Mouse (Mus musculus) forebrain, embryonic 15.5 days (tissue): ENCODE measurements around the gene Ttll5. TPM values are rescaled to one million over a fixed set of nuclear protein-coding genes. Genes with fewer than 3 reads are reported as not detected.

Experiments used
- ATAC-seq: fragments of 200-750 bp; cut with Nextera tagmentation; replicated peaks from 2 replicates; pipeline ENCODE4 v1.8.0; 2017; ENCODE audit warnings: mild to moderate bottlenecking, moderate TSS enrichment, moderate library complexity
- H3K27ac ChIP-seq: fragments of 300-500 bp; sonication (generic); replicated peaks from 2 replicates; pipeline ENCODE4 v1.5.1; 2015; ENCODE audit warnings: mild to moderate bottlenecking, inconsistent platforms
- H3K27me3 ChIP-seq: fragments of 300-500 bp; sonication (generic); 2 replicates; pipeline ENCODE4 v1.6.1; 2015; ENCODE audit warnings: inconsistent platforms
- H3K36me3 ChIP-seq: fragments of 300-500 bp; sonication (generic); 2 replicates; pipeline ENCODE4 v1.6.1; 2015; ENCODE audit warnings: mild to moderate bottlenecking, inconsistent platforms
- H3K4me1 ChIP-seq: fragments of 300-500 bp; sonication (generic); 2 replicates; pipeline ENCODE4 v1.6.1; 2015; ENCODE audit warnings: inconsistent platforms
- H3K4me2 ChIP-seq: fragments of 300-500 bp; sonication (generic); replicated peaks from 2 replicates; pipeline ENCODE4 v1.6.1; 2015; ENCODE audit warnings: mild to moderate bottlenecking, inconsistent platforms
- H3K4me3 ChIP-seq: fragments of 300-500 bp; sonication (generic); 2 replicates; pipeline ENCODE4 v1.5.1; 2015; ENCODE audit warnings: mild to moderate bottlenecking, inconsistent platforms
- H3K9ac ChIP-seq: fragments of 300-500 bp; sonication (generic); replicated peaks from 2 replicates; pipeline ENCODE4 v1.6.1; 2015; ENCODE audit warnings: mild to moderate bottlenecking, inconsistent platforms
- H3K9me3 ChIP-seq: fragments of 300-500 bp; sonication (generic); 2 replicates; pipeline ENCODE4 v1.6.1; 2016; ENCODE audit warnings: inconsistent platforms
- WGBS: fragments of 180-500 bp; shearing (Covaris S2); methylation state at CpG from one replicate; pipeline ENCODE4 v1.1.7; 2015; ENCODE audit warnings: mixed read lengths; 5-methylcytosine and 5-hydroxymethylcytosine counted together
- polyA plus RNA-seq: library from polyadenylated mRNA; unstranded; fragments of >200 nt; fragmentation: Nextera tagmentation; extraction: Ambion mirVana; gene quantifications from 2 replicates; pipeline ENCODE4 v1.2.1, GENCODE M21; 2015

The Ttll5 gene
- polyA plus RNA-seq, result 14.7 and 15.4 TPM in 2 replicates

GRCm38 (mm10) chr12:85824438-85825264 is at the start of gene Ttll5, which contains the start of gene Erg28:
TSS of gene Ttll5 (plus strand) at chr12:85824659.
TSS of gene Erg28 (minus strand) at chr12:85824550.
- Histone ChIP-seq H3K36me3 (peaks cover 11% of the 10 kb centered on the region), H3K9ac (peak within 1 kb of the TSS; percentile 63), H3K9me3 (no peaks in the 10 kb centered on the region), H3K27me3 (no peaks in the 10 kb centered on the region), H3K4me1 (peaks cover 27% of the 10 kb centered on the region), H3K27ac (peak within 1 kb of the TSS; percentile 98), H3K4me3 (peak within 1 kb of the TSS; percentile 86), H3K4me2 (peak within 1 kb of the TSS; percentile 70)
- under 1% methylated on average over 67 of the region's 67 CpGs for WGBS
- peak; percentile 98 for ATAC-seq

- H3K27ac ChIP-seq, result no peak overlapping the region
- no peaks in the 10 kb centered on the region for H3K36me3 ChIP-seq
- H3K4me3 ChIP-seq, result no peak overlapping the region
- 92% methylated on average over 3 of the region's 3 CpGs for WGBS
- no peak overlapping the region for H3K9ac ChIP-seq
- H3K9me3 ChIP-seq, result no peaks in the 10 kb centered on the region
- no peak overlapping the region for H3K4me2 ChIP-seq
- no peaks in the 10 kb centered on the region for H3K4me1 ChIP-seq
- ATAC-seq, result no peak
- no peaks in the 10 kb centered on the region for H3K27me3 ChIP-seq
Measured at GRCm38 (mm10) chr12:85778962-85779361, 45.5 kb upstream of the Ttll5 start.

- Histone ChIP-seq H3K27ac (no peak overlapping the region), H3K27me3 (no peaks in the 10 kb centered on the region), H3K4me1 (no peaks in the 10 kb centered on the region), H3K4me3 (no peak overlapping the region), H3K4me2 (no peak overlapping the region), H3K36me3 (no peaks in the 10 kb centered on the region), H3K9me3 (no peaks in the 10 kb centered on the region), H3K9ac (no peak overlapping the region)
- WGBS, result 95% methylated on average over 5 of the region's 5 CpGs
- no peak for ATAC-seq
Measured at GRCm38 (mm10) chr12:85779707-85780106, 44.8 kb upstream of the Ttll5 start.

- ATAC-seq, result no peak
- Histone ChIP-seq H3K27ac (no peak overlapping the region), H3K4me3 (no peak overlapping the region), H3K27me3 (no peaks in the 10 kb centered on the region), H3K4me2 (no peak overlapping the region), H3K9me3 (no peaks in the 10 kb centered on the region), H3K9ac (no peak overlapping the region), H3K36me3 (no peaks in the 10 kb centered on the region), H3K4me1 (no peaks in the 10 kb centered on the region)
- WGBS, result 85% methylated on average over 3 of the region's 3 CpGs
Measured at GRCm38 (mm10) chr12:85781606-85782005, 42.9 kb upstream of the Ttll5 start.

GRCm38 (mm10) chr12:85784916-85785815 is 39.3 kb upstream of the Ttll5 start:
- ATAC-seq, result no peak
- H3K4me2 ChIP-seq, result no peak overlapping the region
- no peaks in the 10 kb centered on the region for H3K27me3 ChIP-seq
- no peak overlapping the region for H3K27ac ChIP-seq
- no peaks in the 10 kb centered on the region for H3K4me1 ChIP-seq
- no peak overlapping the region for H3K9ac ChIP-seq
- H3K36me3 ChIP-seq, result no peaks in the 10 kb centered on the region
- H3K4me3 ChIP-seq, result no peak overlapping the region
- H3K9me3 ChIP-seq, result no peaks in the 10 kb centered on the region
- WGBS, result 82% methylated on average over 19 of the region's 19 CpGs

GRCm38 (mm10) chr12:85792158-85792557 is 32.3 kb upstream of the Ttll5 start:
- ATAC-seq, result no peak
- Histone ChIP-seq H3K27ac (no peak overlapping the region), H3K27me3 (no peaks in the 10 kb centered on the region), H3K4me3 (no peak overlapping the region), H3K9ac (no peak overlapping the region), H3K4me1 (peaks cover 3% of the 10 kb centered on the region; the same call in 1 of the 2 replicates), H3K4me2 (no peak overlapping the region), H3K36me3 (no peaks in the 10 kb centered on the region), H3K9me3 (no peaks in the 10 kb centered on the region)
- WGBS, result 79% methylated on average over 4 of the region's 4 CpGs

- Histone ChIP-seq H3K9me3 (no peaks in the 10 kb centered on the region), H3K9ac (no peak overlapping the region), H3K27me3 (no peaks in the 10 kb centered on the region), H3K4me2 (no peak overlapping the region), H3K4me3 (no peak overlapping the region), H3K27ac (no peak overlapping the region), H3K4me1 (peaks cover 3% of the 10 kb centered on the region; the same call in 1 of the 2 replicates), H3K36me3 (no peaks in the 10 kb centered on the region)
- ATAC-seq, result no peak
- 59% methylated on average over 6 of the region's 6 CpGs for WGBS
Measured at GRCm38 (mm10) chr12:85792821-85793346, 31.6 kb upstream of the Ttll5 start.

- Histone ChIP-seq H3K9me3 (no peaks in the 10 kb centered on the region), H3K27me3 (no peaks in the 10 kb centered on the region), H3K4me1 (peaks cover 3% of the 10 kb centered on the region; the same call in 1 of the 2 replicates), H3K4me3 (no peak overlapping the region), H3K4me2 (no peak overlapping the region), H3K9ac (no peak overlapping the region), H3K36me3 (no peaks in the 10 kb centered on the region), H3K27ac (no peak overlapping the region)
- 89% methylated on average over 2 of the region's 2 CpGs for WGBS
- ATAC-seq, result no peak
Measured at GRCm38 (mm10) chr12:85794094-85794493, 30.4 kb upstream of the Ttll5 start.

- Histone ChIP-seq H3K9ac (no peak overlapping the region), H3K27me3 (no peaks in the 10 kb centered on the region), H3K4me1 (peaks cover 3% of the 10 kb centered on the region; the same call in 1 of the 2 replicates), H3K36me3 (no peaks in the 10 kb centered on the region), H3K4me2 (no peak overlapping the region), H3K4me3 (no peak overlapping the region), H3K27ac (no peak overlapping the region), H3K9me3 (no peaks in the 10 kb centered on the region)
- WGBS, result 88% methylated on average over 1 of the region's 1 CpGs
- no peak for ATAC-seq
Measured at GRCm38 (mm10) chr12:85795551-85795950, 28.9 kb upstream of the Ttll5 start.

GRCm38 (mm10) chr12:85800031-85800430 is 24.4 kb upstream of the Ttll5 start:
- H3K27ac ChIP-seq, result no peak overlapping the region
- no peaks in the 10 kb centered on the region for H3K9me3 ChIP-seq
- WGBS, result 54% methylated on average over 9 of the region's 9 CpGs
- no peak overlapping the region for H3K9ac ChIP-seq
- H3K4me1 ChIP-seq, result no peaks in the 10 kb centered on the region
- H3K4me2 ChIP-seq, result no peak overlapping the region
- H3K36me3 ChIP-seq, result no peaks in the 10 kb centered on the region
- no peaks in the 10 kb centered on the region for H3K27me3 ChIP-seq
- ATAC-seq, result no peak
- no peak overlapping the region for H3K4me3 ChIP-seq

GRCm38 (mm10) chr12:85809726-85810125 is 14.7 kb upstream of the Ttll5 start:
- H3K9me3 ChIP-seq, result no peaks in the 10 kb centered on the region
- H3K9ac ChIP-seq, result no peak overlapping the region
- WGBS, result 76% methylated on average over 6 of the region's 6 CpGs
- H3K4me3 ChIP-seq, result no peak overlapping the region
- ATAC-seq, result no peak
- H3K27me3 ChIP-seq, result no peaks in the 10 kb centered on the region
- peaks cover 6% of the 10 kb centered on the region; the same call in 1 of the 2 replicates for H3K36me3 ChIP-seq
- no peak overlapping the region for H3K27ac ChIP-seq
- no peaks in the 10 kb centered on the region for H3K4me1 ChIP-seq
- H3K4me2 ChIP-seq, result no peak overlapping the region

- Histone ChIP-seq H3K27me3 (no peaks in the 10 kb centered on the region), H3K4me1 (no peaks in the 10 kb centered on the region), H3K9me3 (no peaks in the 10 kb centered on the region), H3K4me3 (no peak overlapping the region), H3K4me2 (no peak overlapping the region), H3K36me3 (peaks cover 16% of the 10 kb centered on the region; the same call in 1 of the 2 replicates), H3K9ac (no peak overlapping the region), H3K27ac (no peak overlapping the region)
- no peak for ATAC-seq
Measured at GRCm38 (mm10) chr12:85810959-85811358, 13.5 kb upstream of the Ttll5 start.
